ENCODE assay signal across 8 mouse cellular contexts in genomic region chr6:125572291-125573188, GRCm38 (mm10). TPM values are rescaled to one million over a fixed set of nuclear protein-coding genes. Genes with fewer than 3 reads are reported as not detected.
A peak's percentile ranks its signal among the peaks of the same experiment; 100 is the strongest.
DNase-seq lines count a peak whose midpoint lies in the region; ATAC-seq and TF ChIP-seq lines count a peak whose summit lies in the region.

No protein-coding gene starts in this region.

- no peaks in the 10 kb centered on the region for H3K9me3 ChIP-seq in forebrain, embryonic 12.5 days
- H3K9me3 ChIP-seq in heart, postnatal 0 days (replicated peaks; ENCODE audit: control insufficient read depth, low read length) = no peaks in the 10 kb centered on the region
- H3K9me3 ChIP-seq in liver, embryonic 15.5 days (replicated peaks) = no peaks in the 10 kb centered on the region
- no peaks in the 10 kb centered on the region for H3K9me3 ChIP-seq in neural tube, embryonic 13.5 days

- 45% methylated on average over 18 of the region's 18 CpGs for WGBS in forebrain, embryonic 12.5 days
- WGBS in heart, postnatal 0 days = 16% methylated on average over 18 of the region's 18 CpGs
- WGBS in liver, embryonic 15.5 days (ENCODE audit: insufficient replicate concordance) = 20% methylated on average over 18 of the region's 18 CpGs
- WGBS in neural tube, embryonic 13.5 days = 40% methylated on average over 18 of the region's 18 CpGs

- no peak for TF ChIP-seq EP300 in heart, postnatal 0 days (IDR thresholded peaks at IDR 0.05; ENCODE audit: low read depth)

- peak overlapping the region; percentile 55 for H3K4me2 ChIP-seq in forebrain, embryonic 12.5 days
- H3K4me2 ChIP-seq in heart, postnatal 0 days (ENCODE audit: low read depth, low read length) = peak overlapping the region; percentile 55
- peak overlapping the region; percentile 81 for H3K4me2 ChIP-seq in liver, embryonic 15.5 days
- peak overlapping the region; percentile 54 for H3K4me2 ChIP-seq in neural tube, embryonic 13.5 days

- peak overlapping the region; percentile 48; the same call in 1 of the 2 replicates for H3K9ac ChIP-seq in forebrain, embryonic 12.5 days
- H3K9ac ChIP-seq in heart, postnatal 0 days (replicated peaks; ENCODE audit: low read depth, low read length) = peak overlapping the region; percentile 13; the same call in 1 of the 2 replicates
- peak overlapping the region; percentile 64 for H3K9ac ChIP-seq in liver, embryonic 15.5 days
- peak overlapping the region; percentile 13; the same call in 1 of the 2 replicates for H3K9ac ChIP-seq in neural tube, embryonic 13.5 days

- no peak for TF ChIP-seq CTCF in heart, postnatal 0 days (IDR thresholded peaks at IDR 0.05; ENCODE audit: low read depth)
- TF ChIP-seq CTCF in testis, adult 2 months (IDR thresholded peaks at IDR 0.05; ENCODE audit: control insufficient read depth, insufficient read depth, insufficient replicate concordance, low read depth, low read length) = no peak

- peak; percentile 76 for DNase-seq in 3T3-L1 (ENCODE audit: low read depth, low spot score)
- peak; percentile 93 for DNase-seq in adrenal gland, postnatal 36 days
- DNase-seq in heart, postnatal 0 days (ENCODE audit: low spot score) = peak; percentile 81
- DNase-seq in kidney, postnatal 36 days = peak; percentile 84 to 88

- peaks cover 18% of the 10 kb centered on the region for H3K4me1 ChIP-seq in forebrain, embryonic 12.5 days
- H3K4me1 ChIP-seq in heart, postnatal 0 days (ENCODE audit: control insufficient read depth, insufficient read depth) = peaks cover 9% of the 10 kb centered on the region; the same call in 1 of the 2 replicates
- peaks cover 65% of the 10 kb centered on the region for H3K4me1 ChIP-seq in liver, embryonic 15.5 days (replicated peaks)
- H3K4me1 ChIP-seq in neural tube, embryonic 13.5 days (replicated peaks) = peaks cover 17% of the 10 kb centered on the region
- H3K4me1 ChIP-seq in testis, adult 2 months (ENCODE audit: control insufficient read depth, insufficient read depth, low read length) = peaks cover 10% of the 10 kb centered on the region

- H3K36me3 ChIP-seq in forebrain, embryonic 12.5 days (replicated peaks) = no peaks in the 10 kb centered on the region
- H3K36me3 ChIP-seq in heart, postnatal 0 days (replicated peaks; ENCODE audit: control insufficient read depth, insufficient read depth, low read length) = no peaks in the 10 kb centered on the region
- H3K36me3 ChIP-seq in liver, embryonic 15.5 days (replicated peaks) = no peaks in the 10 kb centered on the region
- H3K36me3 ChIP-seq in neural tube, embryonic 13.5 days = no peaks in the 10 kb centered on the region
- no peaks in the 10 kb centered on the region for H3K36me3 ChIP-seq in testis, adult 2 months (ENCODE audit: control insufficient read depth, insufficient read depth, low read length)

- no peaks in the 10 kb centered on the region for H3K27me3 ChIP-seq in forebrain, embryonic 12.5 days
- H3K27me3 ChIP-seq in heart, postnatal 0 days (ENCODE audit: control insufficient read depth, insufficient read depth, low read length) = no peaks in the 10 kb centered on the region
- no peaks in the 10 kb centered on the region for H3K27me3 ChIP-seq in liver, embryonic 15.5 days
- no peaks in the 10 kb centered on the region for H3K27me3 ChIP-seq in neural tube, embryonic 13.5 days
- H3K27me3 ChIP-seq in testis, adult 2 months (ENCODE audit: control insufficient read depth, insufficient read depth, low read length) = no peaks in the 10 kb centered on the region

- peak; percentile 53; the same call in 1 of the 2 replicates for ATAC-seq in forebrain, embryonic 12.5 days (ENCODE audit: low FRiP score)
- peak; percentile 39; the same call in 1 of the 2 replicates for ATAC-seq in heart, postnatal 0 days (ENCODE audit: insufficient read depth, low read depth)
- ATAC-seq in liver, embryonic 15.5 days (ENCODE audit: insufficient read depth) = peak; percentile 17
- peak; percentile 52 for ATAC-seq in neural tube, embryonic 13.5 days (ENCODE audit: low read depth)

- peak overlapping the region; percentile 46; the same call in 1 of the 2 replicates for H3K27ac ChIP-seq in forebrain, embryonic 12.5 days
- peak overlapping the region; percentile 69 for H3K27ac ChIP-seq in heart, postnatal 0 days (ENCODE audit: low read depth)
- peak overlapping the region; percentile 97 for H3K27ac ChIP-seq in liver, embryonic 15.5 days (replicated peaks)
- H3K27ac ChIP-seq in neural tube, embryonic 13.5 days (replicated peaks) = peak overlapping the region; percentile 61
- H3K27ac ChIP-seq in testis, adult 2 months (ENCODE audit: control insufficient read depth, insufficient read depth, low read depth, low read length) = peak overlapping the region; percentile 23

- TF ChIP-seq POLR2A in testis, adult 2 months (IDR thresholded peaks at IDR 0.05; ENCODE audit: control insufficient read depth, low read depth, low read length) = no peak

- H3K4me3 ChIP-seq in forebrain, embryonic 12.5 days (replicated peaks) = peak overlapping the region; percentile 33
- peak overlapping the region; percentile 36 for H3K4me3 ChIP-seq in heart, postnatal 0 days (ENCODE audit: low read depth, low read length)
- peak overlapping the region; percentile 58 for H3K4me3 ChIP-seq in liver, embryonic 15.5 days (replicated peaks)
- peak overlapping the region; percentile 15 for H3K4me3 ChIP-seq in neural tube, embryonic 13.5 days
- H3K4me3 ChIP-seq in testis, adult 2 months (ENCODE audit: control insufficient read depth, low read depth, low read length) = peak overlapping the region; percentile 51

RNA-seq across cellular contexts. Expression of gene Vwf, which starts 26.0 kb away (rescaled TPM):
- total RNA-seq in adrenal gland, postnatal 36 days (2021) = 1 to 10 TPM; 7.6 to 7.9 TPM
- polyA plus RNA-seq in forebrain, embryonic 12.5 days (2016; fragmentation: Nextera tagmentation; extraction: Ambion mirVana) = 7.9 and 10.3 TPM in 2 replicates
- total RNA-seq in heart, postnatal 0 days (2014; rRNA removed; ENCODE audit: low replicate concordance) = 70.5 and 99.9 TPM in 2 replicates
- 21.9 and 25.3 TPM in 2 replicates for polyA plus RNA-seq in heart, postnatal 0 days (2015; fragmentation: Nextera tagmentation; extraction: Ambion mirVana)
- polyA plus RNA-seq in liver, embryonic 15.5 days (2015; fragmentation: Nextera tagmentation; extraction: Ambion mirVana) = 8.5 and 11.9 TPM in 2 replicates
- 5.6 and 8.0 TPM in 2 replicates for polyA plus RNA-seq in neural tube, embryonic 13.5 days (2015; fragmentation: Nextera tagmentation; extraction: Ambion mirVana)
- polyA plus RNA-seq in testis, adult 2 months (2012; rRNA removed) = 15.4 and 16.5 TPM in 2 replicates

Comparison
In these comparisons a context has a peak if more than half of its experiments do, and no peak if none do; other contexts are left out.
1. Peak in every context shown above with its lines: DNase-seq, ATAC-seq, H3K4me3 ChIP-seq and H3K27ac ChIP-seq.
2. H3K27ac ChIP-seq: peak in every context shown above with its lines; median percentile 97 in liver, embryonic 15.5 days; 69 in heart, postnatal 0 days; 61 in neural tube, embryonic 13.5 days; 46 in forebrain, embryonic 12.5 days; 23 in testis, adult 2 months.
3. H3K9ac ChIP-seq: peak in every context shown above with its lines; median percentile 64 in liver, embryonic 15.5 days; 48 in forebrain, embryonic 12.5 days; 13 in heart, postnatal 0 days; 13 in neural tube, embryonic 13.5 days.